Mouse (Mus musculus): Measurements from ENCODE around the gene Brca2.
"Not testable (repeated sequence)": the region's sequence is repeated elsewhere in the genome, so short reads cannot be mapped to it uniquely, and the experiment has no call there.

Brca2 gene

GRCm38 (mm10) chr5:150521937-150522866 lies at the start of gene Brca2:
Gene Brca2 (plus strand): TSS chr5:150522630.
- DNase-seq (ENCODE audit: low spot score in 2 of 2), result peak; percentile 93 to 95

DNA sequence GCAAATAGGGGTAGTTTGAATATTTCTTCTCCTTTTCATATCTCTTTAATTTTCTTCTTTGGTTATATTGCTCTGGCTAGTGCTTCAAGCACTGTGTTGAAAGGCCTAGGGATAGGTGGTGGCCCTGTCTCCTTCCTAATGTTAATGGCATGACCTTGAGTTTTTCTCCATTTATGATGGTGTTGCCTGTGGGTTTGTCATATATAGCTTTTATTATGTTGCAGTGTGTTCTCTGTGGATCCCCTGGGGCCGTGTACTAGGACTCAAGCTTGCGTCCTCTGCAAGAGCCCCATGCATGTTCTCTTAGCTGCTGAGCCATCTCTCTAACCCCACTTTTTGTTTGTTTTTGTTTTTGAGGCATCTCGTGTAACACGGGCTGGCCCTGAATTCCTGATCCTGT lies 45.1 kb upstream of the Brca2 start:
- DNase-seq (ENCODE audit: low spot score in 2 of 2), result no peak

GRCm38 (mm10) chr5:150478612-150479011 lies 43.8 kb upstream of the Brca2 start:
- no peak for DNase-seq (ENCODE audit: low spot score in 2 of 2)

GRCm38 (mm10) chr5:150485198-150485597 lies 37.2 kb upstream of the Brca2 start:
- DNase-seq (ENCODE audit: low spot score in 2 of 2), result no peak

DNA sequence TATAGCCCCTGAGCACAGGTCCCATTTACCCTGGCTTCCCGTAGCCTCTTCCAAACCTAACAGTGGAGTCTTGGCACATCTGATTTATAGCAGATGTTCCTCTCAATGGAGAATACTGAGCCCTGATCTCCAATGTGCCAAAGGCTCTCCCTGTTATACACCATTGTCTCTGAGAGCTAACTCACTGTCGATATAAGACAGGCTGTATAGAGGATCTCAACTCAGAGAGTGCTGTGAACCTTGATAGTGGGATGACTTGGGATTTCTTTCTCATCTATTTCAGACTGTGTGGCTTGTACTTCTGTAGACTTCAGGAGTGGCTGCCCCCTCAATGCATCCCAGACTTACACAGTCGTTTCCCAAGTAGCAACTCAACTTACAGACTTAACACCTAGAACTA lies 32.1 kb upstream of the Brca2 start:
- no peak for DNase-seq (ENCODE audit: low spot score in 2 of 2)

DNA sequence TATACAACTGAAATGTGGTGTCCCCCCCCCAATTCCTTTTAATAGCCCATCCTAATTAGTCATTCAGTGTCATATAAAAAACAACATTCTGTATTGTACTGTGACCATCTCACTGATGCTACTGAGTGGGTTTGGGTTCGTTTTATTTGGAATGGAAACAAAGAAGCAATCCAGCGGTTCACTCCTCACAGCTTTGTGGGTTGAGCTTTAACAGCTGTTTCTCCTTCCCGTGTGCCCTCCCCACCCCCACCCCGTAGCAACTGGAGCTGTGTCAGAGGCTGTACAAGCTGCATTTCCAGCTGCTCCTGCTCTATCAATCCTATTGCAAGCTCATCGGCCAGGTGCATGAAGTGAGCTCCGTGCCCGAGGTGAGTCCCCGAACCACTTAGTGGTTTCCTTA lies 31.6 kb upstream of the Brca2 start:
- DNase-seq (ENCODE audit: low spot score in 2 of 2), result no peak

DNA sequence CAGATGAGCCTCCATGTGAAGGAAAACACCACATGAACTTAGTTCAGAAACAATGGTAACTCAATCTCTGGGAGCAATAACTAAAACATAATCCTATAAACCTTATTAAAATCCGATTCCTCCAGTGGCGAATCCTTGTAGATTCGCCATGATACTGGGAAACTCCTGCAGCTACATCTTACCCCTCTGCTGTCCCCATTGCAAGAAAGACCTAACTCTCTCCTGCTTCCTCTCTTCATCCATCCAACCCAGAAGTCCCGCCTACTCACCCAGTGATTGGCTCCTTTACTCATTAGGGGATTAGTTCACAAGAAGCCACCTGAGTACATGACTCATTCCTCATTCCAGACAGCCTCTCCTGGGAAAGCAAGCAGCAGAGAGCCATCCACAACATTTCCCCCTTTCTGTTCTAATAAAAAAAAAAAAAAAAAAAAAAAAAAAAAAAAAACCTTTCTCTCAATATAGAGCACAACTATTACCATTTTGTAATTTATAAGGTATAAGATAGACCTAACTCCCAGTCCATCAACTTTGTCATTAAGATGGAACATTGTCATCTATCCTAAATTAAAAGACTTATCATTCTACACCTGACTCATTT lies 30.8 kb upstream of the Brca2 start:
- DNase-seq (ENCODE audit: low spot score in 2 of 2), result not testable (repeated sequence)

- no peak for DNase-seq (ENCODE audit: low spot score in 2 of 2)
Observed at GRCm38 (mm10) chr5:150495792-150496191, 26.6 kb upstream of the Brca2 start.

DNA sequence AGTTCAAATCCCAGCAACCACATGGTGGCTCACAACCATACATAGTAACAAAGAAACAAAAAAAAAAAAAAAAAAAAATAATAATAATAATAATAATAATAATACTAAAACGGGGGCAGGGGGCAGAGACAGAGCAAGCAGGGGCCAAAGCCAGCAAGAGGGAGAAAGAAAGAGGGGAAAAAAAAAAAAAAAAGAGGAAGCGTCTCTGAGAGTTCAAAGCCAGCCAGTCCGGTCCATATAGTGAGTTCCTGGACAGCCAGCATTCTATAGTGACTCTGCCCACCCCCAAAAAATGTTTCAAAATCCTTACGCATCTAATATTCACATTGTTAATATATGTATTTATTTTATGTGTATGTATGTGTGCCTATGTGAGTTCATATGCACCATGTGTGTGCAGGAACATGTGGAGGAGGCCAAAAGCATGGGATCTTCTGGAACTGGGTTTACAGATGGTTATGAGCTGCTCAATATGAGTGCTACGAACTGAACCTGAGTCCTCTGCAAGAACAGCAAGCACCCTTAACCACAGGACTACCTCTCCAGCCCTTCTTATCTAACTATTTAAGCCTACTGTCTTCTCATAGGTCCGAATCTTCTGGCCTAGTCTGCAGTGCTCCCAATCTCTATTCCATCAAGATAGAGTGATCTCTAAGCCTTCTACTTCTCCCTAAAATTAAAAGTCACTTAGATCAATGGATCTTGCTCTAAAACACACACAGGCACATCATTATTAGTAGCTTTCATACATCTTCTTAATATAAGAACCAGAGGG lies 11.8 kb upstream of the Brca2 start:
- DNase-seq (ENCODE audit: low spot score in 2 of 2), result no peak

DNA sequence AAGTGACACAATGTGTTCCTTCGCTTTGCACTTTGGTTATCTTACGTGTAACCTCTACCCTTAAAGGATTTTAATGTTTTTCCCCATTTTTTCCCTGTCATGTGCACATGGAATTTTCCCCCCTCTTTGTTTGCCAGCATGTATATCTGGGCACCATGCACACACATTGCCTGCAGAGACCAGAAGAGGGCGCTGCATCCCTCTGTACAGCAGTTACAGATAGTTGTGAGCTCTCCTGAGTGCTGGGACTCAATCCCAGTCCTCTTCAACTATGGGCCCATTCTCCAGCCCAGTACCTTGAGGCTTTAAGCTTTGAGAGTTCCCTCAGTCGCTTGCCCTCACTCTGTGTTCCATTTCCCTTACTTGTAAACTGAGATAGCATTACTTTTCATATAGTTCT lies 9.2 kb upstream of the Brca2 start:
- DNase-seq (ENCODE audit: low spot score in 2 of 2), result no peak

GRCm38 (mm10) chr5:150514027-150514426 lies 8.4 kb upstream of the Brca2 start:
- DNase-seq (ENCODE audit: low spot score in 2 of 2), result no peak

GRCm38 (mm10) chr5:150518064-150518463 lies 4.4 kb upstream of the Brca2 start, which contains the start of gene Zar1l:
Gene Zar1l (minus strand): TSS chr5:150518164.
- DNase-seq (ENCODE audit: low spot score in 2 of 2), result no peak

- no peak for DNase-seq (ENCODE audit: low spot score in 2 of 2)
Observed at GRCm38 (mm10) chr5:150519551-150519950, 2.9 kb upstream of the Brca2 start.

DNA sequence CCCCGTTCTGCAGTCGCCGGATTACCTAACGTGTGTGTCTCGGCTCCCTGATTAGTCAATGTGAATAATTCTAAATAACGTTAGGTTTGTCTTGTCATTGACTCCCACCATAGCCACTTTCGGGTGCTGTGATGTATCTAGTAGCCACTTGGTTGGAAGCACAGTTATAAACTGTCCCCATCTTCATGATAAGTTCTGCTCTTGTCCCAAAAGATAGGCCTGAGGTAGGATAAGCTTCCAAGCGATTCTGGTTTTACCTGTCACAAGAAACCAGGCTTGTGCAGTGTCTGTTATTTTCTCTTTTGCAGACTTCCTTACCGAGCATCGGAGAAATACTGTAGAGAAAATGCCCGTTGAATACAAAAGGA lies 421 bp downstream of the Brca2 start:
- DNase-seq (ENCODE audit: low spot score in 2 of 2), result no peak

GRCm38 (mm10) chr5:150525239-150525638 lies 2.8 kb downstream of the Brca2 start:
- DNase-seq (ENCODE audit: low spot score in 2 of 2), result no peak

DNA sequence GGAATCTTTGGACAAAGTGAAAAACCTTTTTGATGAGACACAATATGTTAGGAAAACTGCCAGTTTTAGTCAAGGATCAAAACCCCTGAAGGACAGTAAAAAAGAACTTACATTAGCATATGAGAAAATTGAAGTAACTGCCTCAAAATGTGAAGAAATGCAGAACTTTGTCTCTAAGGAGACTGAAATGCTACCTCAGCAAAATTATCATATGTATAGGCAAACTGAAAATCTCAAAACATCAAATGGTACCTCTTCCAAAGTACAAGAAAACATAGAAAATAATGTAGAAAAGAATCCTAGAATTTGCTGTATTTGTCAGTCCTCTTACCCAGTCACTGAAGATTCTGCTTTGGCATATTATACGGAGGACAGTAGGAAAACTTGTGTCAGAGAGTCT lies 18.9 kb downstream of the Brca2 start:
- DNase-seq (ENCODE audit: low spot score in 2 of 2), result no peak

DNA sequence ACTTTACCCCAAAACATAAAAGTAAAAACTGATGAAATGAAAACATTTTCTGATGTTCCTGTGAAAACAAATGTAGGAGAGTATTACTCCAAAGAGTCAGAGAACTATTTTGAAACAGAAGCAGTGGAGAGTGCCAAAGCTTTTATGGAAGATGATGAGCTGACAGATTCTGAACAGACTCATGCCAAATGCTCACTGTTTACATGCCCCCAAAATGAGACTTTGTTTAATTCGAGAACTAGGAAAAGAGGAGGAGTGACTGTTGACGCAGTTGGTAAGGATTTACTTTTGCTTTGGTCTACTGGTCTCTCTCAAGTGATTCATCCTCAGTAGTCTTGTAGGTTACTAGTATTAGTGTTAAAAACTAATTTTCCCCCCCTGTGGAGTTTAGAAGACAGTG lies 20.8 kb downstream of the Brca2 start:
- peak in 1 of 2 experiments; percentile 12 for DNase-seq (ENCODE audit: low spot score in 2 of 2)

- no peak for DNase-seq (ENCODE audit: low spot score in 2 of 2)
Observed at GRCm38 (mm10) chr5:150551637-150552036, 29.2 kb downstream of the Brca2 start.

- DNase-seq (ENCODE audit: low spot score in 2 of 2), result peak in 1 of 2 experiments; percentile 3
Observed at GRCm38 (mm10) chr5:150559519-150560103, 37.2 kb downstream of the Brca2 start.

- DNase-seq (ENCODE audit: low spot score in 2 of 2), result no peak
Observed at GRCm38 (mm10) chr5:150560851-150561250, 38.4 kb downstream of the Brca2 start.

- no peak for DNase-seq (ENCODE audit: low spot score in 2 of 2)
Observed at GRCm38 (mm10) chr5:150561376-150561775, 38.9 kb downstream of the Brca2 start.

GRCm38 (mm10) chr5:150561783-150562182 lies 39.4 kb downstream of the Brca2 start:
- DNase-seq (ENCODE audit: low spot score in 2 of 2), result no peak

All from right cerebral cortex, postnatal 10 days (tissue).